Mouse (Mus musculus): ENCODE results near the gene Limch1.

Gene Limch1

DNA sequence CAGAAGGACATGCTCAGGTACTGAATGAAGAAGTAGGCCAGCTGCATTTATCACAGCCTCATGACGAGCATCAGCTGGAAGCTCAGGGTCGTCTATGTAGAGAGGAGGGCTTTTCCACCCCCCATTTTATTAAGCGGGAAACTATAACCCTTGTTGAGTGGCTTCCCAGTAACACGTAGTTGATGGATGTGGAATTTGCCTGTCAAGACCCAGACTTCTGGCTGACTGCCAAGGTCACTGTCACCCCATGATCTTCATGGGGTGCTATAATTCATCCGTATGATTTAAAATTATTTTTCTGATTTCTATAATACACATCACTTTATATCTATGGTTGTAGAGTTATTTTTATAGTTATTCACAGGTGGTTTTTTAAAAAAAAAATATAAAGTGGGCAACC is 131.4 kb downstream of the Limch1 start:
- DNase-seq (ENCODE audit: low read depth, low spot score): no peak

GRCm38 (mm10) chr5:66881901-66882341 is 136.3 kb downstream of the Limch1 start:
- DNase-seq (ENCODE audit: low read depth, low spot score): no peak

DNA sequence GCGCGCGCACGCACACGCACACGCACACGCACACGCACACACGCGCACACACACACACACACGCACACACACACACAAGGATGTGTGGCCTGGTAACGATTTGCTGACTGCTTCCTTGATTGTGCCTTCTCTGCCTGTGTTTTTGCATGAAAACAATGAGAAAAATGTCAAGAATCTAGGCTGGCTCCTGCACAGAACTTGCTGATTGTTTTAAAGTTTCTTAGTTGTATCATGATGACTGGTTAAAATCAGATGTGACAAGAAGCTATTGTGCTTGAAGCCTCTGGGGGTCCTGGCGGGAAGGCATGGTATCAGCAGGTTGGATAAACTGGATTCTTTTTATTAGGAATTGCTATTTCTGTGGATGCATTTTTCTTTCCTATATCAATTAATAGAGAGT is 137.1 kb downstream of the Limch1 start:
- DNase-seq (ENCODE audit: low read depth, low spot score): no peak

DNA sequence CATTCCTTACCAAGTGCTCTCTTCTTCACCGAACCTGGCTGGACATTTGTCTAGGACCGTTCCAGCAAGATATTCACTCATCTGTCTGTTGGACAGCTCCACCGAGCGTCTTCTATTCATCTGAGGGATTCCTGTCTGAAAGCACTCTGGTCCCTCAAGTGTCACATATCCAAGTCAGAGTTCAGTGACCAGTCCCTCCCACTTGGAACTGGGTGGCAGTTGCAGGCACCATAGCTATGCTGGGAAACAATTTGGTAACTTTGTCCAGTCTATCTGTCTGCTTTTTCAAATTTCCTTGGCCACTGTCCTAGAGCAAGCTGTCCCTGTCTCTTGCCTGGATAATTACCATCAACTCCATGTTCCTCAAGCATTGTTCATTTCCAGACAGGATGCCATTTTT is 138.9 kb downstream of the Limch1 start:
- DNase-seq (ENCODE audit: low read depth, low spot score): no peak

DNA sequence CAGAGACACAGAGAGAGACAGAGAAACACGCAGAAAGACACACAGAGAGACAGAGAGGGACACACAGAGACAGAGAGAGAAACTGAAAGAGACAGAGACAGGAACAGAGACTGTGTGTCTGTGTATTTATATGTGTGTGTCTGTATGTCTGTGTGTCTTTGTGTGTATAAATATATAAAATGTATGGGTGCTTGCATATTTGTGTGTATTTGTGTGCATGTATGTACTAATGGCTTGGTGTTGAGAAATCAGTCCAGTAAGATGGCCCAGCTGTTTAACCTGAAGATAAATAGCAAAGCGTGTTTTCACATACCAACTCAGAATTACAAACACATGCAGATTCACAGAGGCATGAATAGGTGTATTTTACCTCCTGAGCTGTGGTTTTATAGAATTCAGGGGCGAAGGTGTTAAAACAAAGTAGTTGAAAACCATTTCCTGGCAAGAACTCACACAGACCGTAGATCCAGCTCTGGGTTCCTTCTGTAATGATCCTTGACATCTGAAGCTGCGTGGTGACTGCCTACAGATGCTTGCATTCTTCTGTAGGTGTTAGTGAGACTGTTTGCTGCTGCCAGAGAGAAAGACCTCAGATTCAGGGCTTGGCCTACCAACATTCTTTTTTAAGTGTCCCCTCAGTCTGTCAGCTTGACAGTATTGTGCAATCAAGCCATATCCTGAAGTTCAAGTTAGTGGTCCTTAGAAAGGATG is 140.9 kb downstream of the Limch1 start:
- no peak for DNase-seq (ENCODE audit: low read depth, low spot score)

GRCm38 (mm10) chr5:66888061-66888460 is 142.4 kb downstream of the Limch1 start:
- no peak for DNase-seq (ENCODE audit: low read depth, low spot score)

GRCm38 (mm10) chr5:66889337-66889736 is 143.7 kb downstream of the Limch1 start:
- DNase-seq (ENCODE audit: low read depth, low spot score): no peak

GRCm38 (mm10) chr5:66895440-66896120 is 150.0 kb downstream of the Limch1 start:
- DNase-seq (ENCODE audit: low read depth, low spot score): no peak

GRCm38 (mm10) chr5:66897584-66897983 is 152.0 kb downstream of the Limch1 start:
- no peak for DNase-seq (ENCODE audit: low read depth, low spot score)

GRCm38 (mm10) chr5:66898252-66898651 is 152.6 kb downstream of the Limch1 start:
- no peak for DNase-seq (ENCODE audit: low read depth, low spot score)

DNA sequence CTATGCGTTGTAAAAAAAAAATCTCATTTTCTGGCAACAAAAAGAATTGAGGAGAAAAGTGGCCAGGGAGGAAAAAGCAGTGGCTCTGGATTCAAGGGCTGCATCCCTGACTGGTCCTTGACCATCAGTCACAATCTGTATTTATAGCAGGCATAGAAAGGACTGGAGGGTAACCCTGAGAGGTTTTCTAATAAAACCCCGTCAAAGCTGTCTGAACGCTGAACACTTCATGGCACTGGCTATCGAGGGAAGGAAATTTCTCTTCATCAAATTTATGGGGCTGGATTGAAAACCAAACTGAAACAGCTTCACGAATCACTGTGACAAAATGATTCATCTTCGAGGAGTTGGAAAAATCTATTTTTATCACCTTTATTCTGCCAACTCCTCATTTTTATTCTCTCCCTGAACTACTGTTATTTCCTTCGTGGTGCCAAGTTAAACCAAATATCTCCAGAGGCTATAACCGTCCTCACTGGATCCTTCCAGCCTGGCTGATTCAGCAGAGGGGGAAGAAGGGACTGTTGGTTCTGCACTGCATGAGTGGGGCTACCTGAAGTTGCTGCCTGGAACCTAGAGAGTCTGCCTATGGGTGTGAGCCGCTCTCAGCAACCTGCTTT is 153.3 kb downstream of the Limch1 start:
- no peak for DNase-seq (ENCODE audit: low read depth, low spot score)

DNA sequence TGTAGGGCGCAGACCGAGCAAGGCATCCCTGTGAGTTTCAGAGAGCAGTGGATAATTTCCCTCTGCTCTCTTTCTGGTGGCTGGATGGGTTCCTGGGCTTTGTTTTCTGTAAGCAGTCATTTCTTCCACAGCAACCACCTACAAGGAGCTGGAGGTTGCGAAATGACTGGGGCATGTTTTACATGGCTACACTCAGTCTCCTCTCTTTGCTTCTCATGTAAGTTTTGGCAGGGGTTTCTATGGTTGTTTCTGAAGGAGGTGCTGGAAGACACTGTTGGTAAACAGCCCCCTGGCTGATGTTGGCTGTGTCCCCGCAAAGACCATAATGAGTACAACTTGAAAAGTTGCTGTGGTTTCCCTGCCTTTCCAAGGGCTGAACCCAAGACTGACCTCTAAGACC is 155.5 kb downstream of the Limch1 start:
- no peak for DNase-seq (ENCODE audit: low read depth, low spot score)

GRCm38 (mm10) chr5:66904835-66905234 is 159.2 kb downstream of the Limch1 start:
- no peak for DNase-seq (ENCODE audit: low read depth, low spot score)

- DNase-seq (ENCODE audit: low read depth, low spot score): no peak
Measured at GRCm38 (mm10) chr5:66908883-66909282, 163.3 kb downstream of the Limch1 start.

DNA sequence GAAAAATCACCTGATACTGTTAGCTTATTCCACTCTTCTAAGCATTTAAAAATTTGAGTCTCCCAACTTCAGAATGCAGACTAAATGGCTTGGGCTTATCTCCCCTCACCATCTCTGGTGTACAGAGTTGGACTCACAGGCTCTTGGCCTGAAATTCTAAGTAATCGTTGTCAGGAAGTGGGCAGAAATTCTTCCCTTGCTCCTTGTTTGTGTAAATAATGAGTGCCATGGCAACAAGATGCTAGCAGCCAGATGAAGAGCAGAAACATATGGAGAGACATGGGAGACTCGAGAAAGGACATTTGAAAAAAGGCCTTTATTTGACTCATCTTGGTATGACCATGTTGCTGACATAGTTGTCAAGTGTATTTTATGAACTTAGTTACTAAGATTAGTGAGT is 164.3 kb downstream of the Limch1 start:
- DNase-seq (ENCODE audit: low read depth, low spot score): no peak

GRCm38 (mm10) chr5:66910610-66911009 is 165.0 kb downstream of the Limch1 start:
- no peak for DNase-seq (ENCODE audit: low read depth, low spot score)

GRCm38 (mm10) chr5:66911068-66911467 is 165.4 kb downstream of the Limch1 start:
- DNase-seq (ENCODE audit: low read depth, low spot score): no peak

DNA sequence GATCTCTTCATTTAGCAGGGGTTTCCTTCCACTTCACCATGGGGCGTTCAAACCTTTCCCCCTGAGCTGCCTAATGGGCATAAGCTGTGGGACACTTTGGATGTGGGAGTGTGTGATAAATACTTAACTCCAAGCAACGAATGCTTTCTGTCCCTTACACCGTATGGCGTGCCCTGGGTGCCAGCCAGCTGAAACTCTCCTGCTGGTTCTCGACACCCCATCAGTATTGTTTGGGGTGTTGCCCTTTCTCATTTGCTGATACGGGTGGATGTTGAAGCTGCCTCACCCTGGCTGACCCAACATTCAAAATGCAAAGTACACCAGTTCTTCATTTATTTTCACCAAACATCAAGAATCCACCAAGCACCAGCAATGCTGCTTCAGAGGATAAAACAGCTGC is 168.2 kb downstream of the Limch1 start:
- DNase-seq (ENCODE audit: low read depth, low spot score): no peak

GRCm38 (mm10) chr5:66917353-66918315 is 172.0 kb downstream of the Limch1 start:
- DNase-seq (ENCODE audit: low read depth, low spot score): no peak

DNA sequence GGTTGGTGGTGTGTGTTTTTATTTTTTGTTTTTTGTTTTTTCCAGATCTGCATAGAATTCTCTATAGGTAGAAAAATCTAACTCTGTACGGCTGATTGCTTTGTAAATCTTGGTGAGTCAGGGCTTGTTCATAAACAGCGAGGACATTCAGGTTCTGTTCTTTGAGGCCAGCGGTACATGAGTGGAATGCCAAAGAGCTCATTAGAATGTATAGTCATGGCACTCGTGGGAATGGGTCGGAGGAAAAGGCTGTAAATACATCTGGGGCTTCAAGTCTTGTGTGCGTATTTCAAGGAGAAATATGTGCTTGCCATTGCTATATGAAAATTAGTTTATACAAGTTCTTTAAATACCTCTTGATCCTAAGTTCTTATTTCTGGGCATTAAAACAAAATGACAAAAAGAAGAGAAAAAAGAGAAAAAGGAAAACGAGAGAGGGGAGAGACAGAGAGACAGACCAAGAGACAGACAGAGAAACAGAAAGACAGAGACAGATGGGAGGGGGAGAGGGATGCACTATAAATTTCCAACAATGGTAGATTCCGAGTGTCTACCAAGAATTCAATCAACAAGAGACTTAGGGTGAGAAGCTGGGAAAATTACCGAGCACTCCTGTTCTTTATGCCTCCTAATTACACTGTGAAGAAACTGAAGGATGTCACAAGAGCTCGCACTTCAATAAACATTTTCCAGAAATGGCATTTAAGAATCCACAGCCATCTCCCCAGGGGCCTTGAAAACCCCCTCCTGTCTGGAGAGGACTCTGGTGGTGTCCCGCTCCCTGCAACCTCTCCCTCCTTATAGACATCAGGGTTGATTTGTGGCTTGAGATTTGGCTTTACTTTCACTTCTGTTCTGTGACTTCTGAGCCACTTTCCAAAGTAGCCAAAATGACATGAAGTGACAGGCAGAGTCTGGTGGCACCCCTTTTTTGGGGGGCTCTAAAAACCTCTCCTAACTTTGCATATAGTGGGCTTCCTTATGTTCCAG is 173.0 kb downstream of the Limch1 start:
- no peak for DNase-seq (ENCODE audit: low read depth, low spot score)

All from WW6 (cell line).